Mouse (Mus musculus): ENCODE measurements around the gene Smco4. TPM values are rescaled to one million over a fixed set of nuclear protein-coding genes. Genes with fewer than 3 reads are reported as not detected.
"Not testable (repeated sequence)": the region's sequence is repeated elsewhere in the genome, so short reads cannot be mapped to it uniquely, and the experiment has no call there.

Smco4 gene
- total and polyA plus RNA-seq, 3 experiments, result 16.5 to 25.8 (median 24.9) TPM

GRCm38 (mm10) chr9:15493925-15494558 is 810 bp downstream of the Smco4 start:
- H3K4me3 ChIP-seq, result peak overlapping the region; percentile 70
- WGBS, result 5% methylated on average over 35 of the region's 37 CpGs
- no peaks in the 10 kb centered on the region for H3K27me3 ChIP-seq (ENCODE audit: control insufficient read depth, insufficient read depth, low read length)
- no peaks in the 10 kb centered on the region; the same call in none of the 2 replicates for H3K36me3 ChIP-seq (ENCODE audit: control insufficient read depth, insufficient read depth, low read length)
- intact Hi-C loops (cut with DNase I), result loop anchor here (1.0 to 5.0 kb wide), 6 partner anchors 41 to 187 kb away; no protein-coding TSS in a partner anchor
- peak overlapping the region; percentile 96 for H3K9ac ChIP-seq (ENCODE audit: low read depth, low read length)
- H3K27ac ChIP-seq, result peak overlapping the region; percentile 88
- 0 out of 2 replicates have a peak, but pooled peaks have one; percentile 11 for TF ChIP-seq EP300 (IDR thresholded peaks at IDR 0.05; ENCODE audit: insufficient read depth, low read depth, low read length)
- peak; percentile 37; the same call in 1 of the 2 replicates for TF ChIP-seq POLR2A (IDR thresholded peaks at IDR 0.05; ENCODE audit: insufficient read depth, low read depth, low read length)
- TF ChIP-seq CTCF (IDR thresholded peaks at IDR 0.05), result peak; percentile 70
- DNase-seq, result peak; percentile 73 to 75
- H3K4me1 ChIP-seq (ENCODE audit: control insufficient read depth, insufficient read depth, low read length), result peaks cover 27% of the 10 kb centered on the region
- H3K79me2 ChIP-seq (replicated peaks; ENCODE audit: control insufficient read depth, insufficient read depth, low read length), result peaks cover 6% of the 10 kb centered on the region; the same call in 1 of the 2 replicates

- H3K9ac ChIP-seq (ENCODE audit: low read depth, low read length); H3K79me2 ChIP-seq (replicated peaks; ENCODE audit: control insufficient read depth, insufficient read depth, low read length); H3K27ac ChIP-seq; H3K27me3 ChIP-seq (ENCODE audit: control insufficient read depth, insufficient read depth, low read length); H3K36me3 ChIP-seq (ENCODE audit: control insufficient read depth, insufficient read depth, low read length); DNase-seq; H3K4me3 ChIP-seq: not testable (repeated sequence)
- H3K4me1 ChIP-seq (ENCODE audit: control insufficient read depth, insufficient read depth, low read length), result peaks cover 21% of the 10 kb centered on the region
- 92% methylated on average over 2 of the region's 2 CpGs for WGBS
- TF ChIP-seq CTCF (IDR thresholded peaks at IDR 0.05), result peak; percentile 38
- intact Hi-C loops (cut with DNase I), result loop anchor here (2.0 kb wide), 1 partner anchor 40 kb away; no protein-coding TSS in a partner anchor
Observed at GRCm38 (mm10) chr9:15495281-15495680, 2.0 kb downstream of the Smco4 start.

- DNase-seq, result no peak
- intact Hi-C loops (cut with DNase I), result loop anchor here (2.0 kb wide), 1 partner anchor 39 kb away; no protein-coding TSS in a partner anchor
- no peak for TF ChIP-seq EP300 (IDR thresholded peaks at IDR 0.05; ENCODE audit: insufficient read depth, low read depth, low read length)
- no peak for TF ChIP-seq CTCF (IDR thresholded peaks at IDR 0.05)
- no peak for TF ChIP-seq POLR2A (IDR thresholded peaks at IDR 0.05; ENCODE audit: insufficient read depth, low read depth, low read length)
- Histone ChIP-seq H3K27ac (peak overlapping the region; percentile 47; the same call in 1 of the 2 replicates), H3K9ac (ENCODE audit: low read depth, low read length) (peak overlapping the region; percentile 51), H3K27me3 (ENCODE audit: control insufficient read depth, insufficient read depth, low read length) (no peaks in the 10 kb centered on the region), H3K4me3 (no peak overlapping the region), H3K79me2 (replicated peaks; ENCODE audit: control insufficient read depth, insufficient read depth, low read length) (peaks cover 6% of the 10 kb centered on the region; the same call in 1 of the 2 replicates), H3K36me3 (ENCODE audit: control insufficient read depth, insufficient read depth, low read length) (no peaks in the 10 kb centered on the region; the same call in none of the 2 replicates), H3K4me1 (ENCODE audit: control insufficient read depth, insufficient read depth, low read length) (peaks cover 17% of the 10 kb centered on the region)
- WGBS, result 37% methylated on average over 8 of the region's 8 CpGs
Observed at GRCm38 (mm10) chr9:15495921-15496577, 2.8 kb downstream of the Smco4 start.

- TF ChIP-seq EP300 (IDR thresholded peaks at IDR 0.05; ENCODE audit: insufficient read depth, low read depth, low read length) (no peak), CTCF (IDR thresholded peaks at IDR 0.05) (no peak), POLR2A (IDR thresholded peaks at IDR 0.05; ENCODE audit: insufficient read depth, low read depth, low read length) (no peak)
- peaks cover 23% of the 10 kb centered on the region for H3K4me1 ChIP-seq (ENCODE audit: control insufficient read depth, insufficient read depth, low read length)
- 85% methylated on average over 5 of the region's 5 CpGs for WGBS
Observed at GRCm38 (mm10) chr9:15500025-15500424, 6.8 kb downstream of the Smco4 start.

DNA sequence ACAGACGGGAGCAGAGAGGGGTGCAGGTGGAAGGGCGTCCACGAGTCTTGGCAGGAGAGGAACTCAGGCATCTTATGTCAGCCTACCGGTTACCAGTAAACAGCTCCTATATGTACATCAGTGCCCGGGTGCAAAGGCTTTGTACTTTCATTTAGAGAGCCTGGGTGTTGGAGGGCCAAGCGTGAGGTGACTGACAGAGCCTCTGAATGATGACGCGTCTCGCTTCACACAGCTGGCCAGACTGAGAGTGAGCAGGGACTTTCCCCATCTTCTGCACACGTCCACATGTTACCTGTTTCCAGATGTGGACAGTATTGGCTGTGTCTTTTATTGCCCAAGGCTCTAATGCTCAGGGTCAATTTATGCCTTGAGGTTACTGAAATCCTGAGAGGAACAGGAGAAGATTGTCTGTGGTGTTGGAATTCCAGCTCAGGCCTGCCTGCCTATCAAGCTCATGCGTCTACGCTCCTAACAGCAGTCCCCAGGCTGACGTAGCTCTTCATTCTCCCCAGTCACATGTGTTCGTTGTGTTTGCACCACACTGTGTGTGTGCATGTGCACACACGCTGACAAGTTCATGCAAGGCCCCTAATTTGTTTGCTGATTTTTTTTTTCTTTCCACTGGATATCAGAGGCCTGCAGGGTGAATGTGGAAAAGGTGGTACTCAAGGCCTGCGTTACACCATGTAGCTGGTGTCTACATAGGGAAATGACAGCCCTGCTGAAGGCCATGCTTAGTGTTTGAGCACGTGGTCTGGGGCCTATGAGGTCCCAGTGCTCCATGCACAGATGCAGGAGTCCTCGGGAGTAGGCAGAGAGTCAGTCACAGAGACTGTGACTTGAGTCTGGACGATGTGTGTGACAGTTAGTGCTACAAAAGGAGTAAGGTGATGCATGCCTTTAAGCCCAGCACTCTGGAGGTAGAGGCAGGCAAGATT is 8.4 kb downstream of the Smco4 start:
- Histone ChIP-seq H3K9ac (ENCODE audit: low read depth, low read length) (no peak overlapping the region), H3K4me3 (no peak overlapping the region), H3K27ac (no peak overlapping the region), H3K79me2 (replicated peaks; ENCODE audit: control insufficient read depth, insufficient read depth, low read length) (peaks cover 2% of the 10 kb centered on the region; the same call in 1 of the 2 replicates), H3K36me3 (ENCODE audit: control insufficient read depth, insufficient read depth, low read length) (no peaks in the 10 kb centered on the region; the same call in 1 of the 2 replicates), H3K27me3 (ENCODE audit: control insufficient read depth, insufficient read depth, low read length) (no peaks in the 10 kb centered on the region), H3K4me1 (ENCODE audit: control insufficient read depth, insufficient read depth, low read length) (peaks cover 22% of the 10 kb centered on the region)
- no peak for TF ChIP-seq POLR2A (IDR thresholded peaks at IDR 0.05; ENCODE audit: insufficient read depth, low read depth, low read length)
- TF ChIP-seq EP300 (IDR thresholded peaks at IDR 0.05; ENCODE audit: insufficient read depth, low read depth, low read length), result no peak
- no peak for TF ChIP-seq CTCF (IDR thresholded peaks at IDR 0.05)
- intact Hi-C loops (cut with DNase I), result no loop called here
- WGBS, result 73% methylated on average over 19 of the region's 19 CpGs
- DNase-seq, result no peak

More at GRCm38 (mm10) chr9:15500025-15500424, 6.8 kb downstream of the Smco4 start:
- no peaks in the 10 kb centered on the region; the same call in none of the 2 replicates for H3K36me3 ChIP-seq (ENCODE audit: control insufficient read depth, insufficient read depth, low read length)
- H3K79me2 ChIP-seq (replicated peaks; ENCODE audit: control insufficient read depth, insufficient read depth, low read length), result peaks cover 4% of the 10 kb centered on the region; the same call in 1 of the 2 replicates
- H3K27me3 ChIP-seq (ENCODE audit: control insufficient read depth, insufficient read depth, low read length), result no peaks in the 10 kb centered on the region
- H3K9ac ChIP-seq (ENCODE audit: low read depth, low read length), result no peak overlapping the region
- H3K4me3 ChIP-seq, result no peak overlapping the region
- no peak for DNase-seq
- H3K27ac ChIP-seq, result no peak overlapping the region
- intact Hi-C loops (cut with DNase I), result no loop called here

Measured in heart, adult 2 months (tissue).